Mouse (Mus musculus) heart, embryonic 16.5 days (tissue): ENCODE results near the gene Surf1. TPM values are rescaled to one million over a fixed set of nuclear protein-coding genes. Genes with fewer than 3 reads are reported as not detected.
"Not testable (repeated sequence)": the region's sequence is repeated elsewhere in the genome, so short reads cannot be mapped to it uniquely, and the experiment has no call there.

Experiments
- ATAC-seq: fragments of 200-750 bp; cut with Nextera tagmentation; replicated peaks from 2 replicates; pipeline ENCODE4 v1.8.0; 2017; ENCODE audit warnings: moderate number of reproducible peaks; ENCODE audit not compliant: insufficient read depth, low FRiP score; ENCODE audit errors: extremely low read depth
- H3K27ac ChIP-seq: fragments of 300-500 bp; sonication (generic); 2 replicates; pipeline ENCODE4 v1.5.1; 2014; ENCODE audit warnings: mild to moderate bottlenecking, low read length, control low read depth, moderate library complexity
- H3K27me3 ChIP-seq: fragments of 300-500 bp; sonication (generic); 2 replicates; pipeline ENCODE4 v1.6.1; 2014; ENCODE audit warnings: low read length, mixed read lengths; ENCODE audit not compliant: control insufficient read depth, insufficient read depth
- H3K36me3 ChIP-seq: fragments of 300-500 bp; sonication (generic); 2 replicates; pipeline ENCODE4 v1.6.1; 2014; ENCODE audit not compliant: control insufficient read depth, insufficient read depth
- H3K4me1 ChIP-seq: fragments of 300-500 bp; sonication (generic); 2 replicates; pipeline ENCODE4 v1.6.1; 2014; ENCODE audit warnings: low read length, mixed read lengths; ENCODE audit not compliant: control insufficient read depth, insufficient read depth
- H3K4me2 ChIP-seq: fragments of 300-500 bp; sonication (generic); 2 replicates; pipeline ENCODE4 v1.6.1; 2014; ENCODE audit warnings: low read depth, mild to moderate bottlenecking, control low read depth, low read length
- H3K4me3 ChIP-seq: fragments of 300-500 bp; sonication (generic); 2 replicates; pipeline ENCODE4 v1.5.1; 2014; ENCODE audit warnings: mild to moderate bottlenecking, control low read depth, low read length
- H3K9ac ChIP-seq: fragments of 300-500 bp; sonication (generic); 2 replicates; pipeline ENCODE4 v1.6.1; 2014; ENCODE audit warnings: low read length, control low read depth
- H3K9me3 ChIP-seq: fragments of 300-500 bp; sonication (generic); replicated peaks from 2 replicates; pipeline ENCODE4 v1.6.1; 2016; ENCODE audit warnings: low read length; ENCODE audit not compliant: control insufficient read depth
- WGBS: fragments of 180-500 bp; shearing (Covaris S2); extraction: QIAGEN DNeasy Blood & Tissue Kit; methylation state at CpG from one replicate; pipeline ENCODE4 v1.1.7; 2014; 5-methylcytosine and 5-hydroxymethylcytosine counted together
- polyA plus RNA-seq: library from polyadenylated mRNA; unstranded; fragments of >200 nt; fragmentation: Nextera tagmentation; extraction: Ambion mirVana; gene quantifications from 2 replicates; pipeline ENCODE4 v1.2.1, GENCODE M21; 2015

Surf1 gene
- polyA plus RNA-seq, 1 experiment from 2014 or later = 47.6 TPM

DNA sequence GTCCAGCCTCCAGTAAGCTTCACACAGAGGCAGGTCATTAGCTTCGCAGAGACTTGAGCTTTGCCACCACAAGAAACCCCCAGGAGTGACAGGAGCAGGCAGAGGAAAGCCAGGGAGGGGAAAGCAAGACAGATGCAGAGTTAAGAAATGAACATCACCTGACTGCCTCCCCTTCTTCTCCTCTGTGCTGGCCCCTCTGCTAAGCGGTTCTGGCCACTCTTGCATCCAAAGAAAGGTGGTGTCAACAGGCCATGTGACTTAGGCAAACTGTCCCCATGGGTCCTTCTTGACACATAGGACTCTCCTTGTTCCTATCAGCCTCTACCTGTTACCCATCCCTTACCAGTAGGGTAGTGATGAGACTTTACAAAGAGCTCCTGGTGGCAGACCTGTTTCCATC, 10.4 kb downstream of the Surf1 start:
- Histone ChIP-seq H3K4me3 (no peak overlapping the region), H3K27me3 (no peaks in the 10 kb centered on the region), H3K36me3 (peaks cover 18% of the 10 kb centered on the region), H3K9ac (no peak overlapping the region), H3K4me1 (peaks cover 25% of the 10 kb centered on the region), H3K9me3 (no peaks in the 10 kb centered on the region), H3K4me2 (no peak overlapping the region), H3K27ac (no peak overlapping the region)
- no peak for ATAC-seq
- 75% methylated on average over 2 of the region's 2 CpGs for WGBS

DNA sequence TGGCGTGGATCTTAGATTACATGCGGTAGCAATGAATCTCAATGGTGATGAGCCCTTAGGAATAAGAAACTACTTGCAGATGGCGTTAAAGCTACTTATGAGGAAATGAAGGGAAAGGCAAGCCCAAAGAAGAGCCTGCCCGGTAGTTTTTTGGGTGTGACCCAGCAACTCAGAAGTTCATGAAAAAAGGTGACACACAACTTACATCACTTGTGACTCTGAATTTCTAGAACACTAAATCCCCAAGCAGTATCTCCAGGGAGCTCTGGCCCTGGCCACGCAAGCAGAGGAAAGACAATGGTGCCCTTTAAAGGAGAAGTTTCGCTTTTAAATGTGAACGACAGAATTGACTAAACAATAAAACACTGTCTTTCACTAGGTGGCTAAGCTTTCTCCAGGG, 13.0 kb downstream of the Surf1 start:
- peaks cover 33% of the 10 kb centered on the region for H3K36me3 ChIP-seq
- peak overlapping the region; percentile 65 for H3K27ac ChIP-seq
- no peak for ATAC-seq
- H3K4me2 ChIP-seq = peak overlapping the region; percentile 73
- H3K4me3 ChIP-seq = peak overlapping the region; percentile 61
- H3K4me1 ChIP-seq = peaks cover 11% of the 10 kb centered on the region
- peak overlapping the region; percentile 74 for H3K9ac ChIP-seq
- H3K9me3 ChIP-seq = no peaks in the 10 kb centered on the region
- WGBS = 14% methylated on average over 7 of the region's 7 CpGs
- H3K27me3 ChIP-seq = no peaks in the 10 kb centered on the region

DNA sequence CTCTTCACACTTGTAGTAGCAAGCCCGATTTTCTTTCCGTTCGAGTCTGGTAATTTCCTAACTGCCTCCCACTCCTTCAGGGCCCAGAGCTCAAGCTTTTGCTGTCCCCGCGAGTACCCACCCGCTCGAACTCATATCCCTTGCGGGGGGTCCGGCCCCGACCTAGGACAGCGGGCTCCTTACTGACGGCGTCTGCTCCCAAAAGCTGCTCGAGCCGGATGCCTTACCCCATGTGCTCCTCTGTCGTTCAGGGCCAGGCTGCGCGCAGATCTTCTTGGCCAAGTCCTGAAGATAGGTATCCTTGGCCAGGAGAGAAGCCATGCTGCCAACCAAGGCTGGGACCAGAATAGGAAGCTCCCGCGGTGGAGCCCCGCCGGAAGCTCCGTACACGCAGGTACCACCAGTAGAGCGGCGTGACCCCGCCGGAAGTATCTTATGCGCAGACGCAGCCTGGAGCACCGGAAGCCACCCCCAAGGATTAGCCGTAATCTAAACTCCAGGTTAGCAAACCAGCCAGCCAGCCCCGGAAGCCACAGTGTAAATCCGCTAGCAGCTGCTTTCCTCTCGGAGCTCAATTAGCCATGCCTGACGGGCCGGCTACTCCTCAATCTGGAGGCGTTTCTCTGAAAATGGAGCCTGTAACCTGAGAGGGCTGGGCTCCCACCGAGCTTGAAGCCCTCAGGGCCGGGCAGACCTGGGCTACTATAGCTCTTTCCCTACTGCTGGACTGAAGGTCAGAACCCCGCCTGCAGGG, 13.7 kb downstream of the Surf1 start, which contains the start of gene Surf6:
Surf6 (minus strand) TSS at position 413 of the 754 bp plus-strand sequence.
- Histone ChIP-seq H3K36me3 (peaks cover 32% of the 10 kb centered on the region), H3K9ac (peak within 1 kb of the TSS; percentile 74)
- ATAC-seq = peak; percentile 93

DNA sequence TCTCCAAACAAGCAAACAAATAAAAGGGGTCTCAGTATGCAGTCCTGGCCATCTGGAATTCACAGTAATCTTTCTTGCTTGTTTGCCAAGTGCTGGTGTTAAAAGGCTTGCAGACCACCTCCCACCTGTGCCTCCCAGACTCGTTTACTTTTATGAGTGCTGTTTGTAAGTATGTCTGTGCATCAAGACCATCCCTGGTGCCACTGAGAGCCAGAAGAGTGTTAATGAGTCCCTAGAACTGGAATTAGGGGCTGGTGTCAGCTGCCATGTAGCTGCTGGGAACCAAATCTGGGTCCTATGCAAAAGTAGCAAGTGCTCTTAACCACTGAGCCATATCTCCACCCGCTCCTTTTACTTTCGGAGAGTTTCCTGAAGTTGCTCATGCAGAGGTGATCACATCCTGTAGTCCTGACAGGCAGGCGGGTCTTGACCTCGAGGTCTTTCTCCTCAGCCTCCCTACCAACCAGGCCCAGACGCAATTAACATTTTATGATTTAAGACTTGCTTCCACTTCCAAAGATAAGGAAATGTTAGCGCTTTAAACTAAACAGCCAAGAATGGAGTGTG, 14.4 kb downstream of the Surf1 start:
- ATAC-seq = no peak
- 9% methylated on average over 7 of the region's 7 CpGs for WGBS
- peaks cover 29% of the 10 kb centered on the region for H3K36me3 ChIP-seq

More for the DNA sequence above, 13.7 kb downstream of the Surf1 start, which contains the start of gene Surf6:
- no peaks in the 10 kb centered on the region for H3K27me3 ChIP-seq
- H3K27ac ChIP-seq = peak within 1 kb of the TSS; percentile 65
- peaks cover 11% of the 10 kb centered on the region for H3K4me1 ChIP-seq
- H3K9me3 ChIP-seq = no peaks in the 10 kb centered on the region
- peak within 1 kb of the TSS; percentile 61 for H3K4me3 ChIP-seq
- peak within 1 kb of the TSS; percentile 73 for H3K4me2 ChIP-seq
- WGBS = under 1% methylated on average over 41 of the region's 41 CpGs

GRCm38 (mm10) chr2:26900731-26901130, 15.6 kb downstream of the Surf1 start:
- Histone ChIP-seq H3K9me3 (no peaks in the 10 kb centered on the region), H3K27ac (no peak overlapping the region), H3K4me2 (no peak overlapping the region), H3K27me3 (no peaks in the 10 kb centered on the region), H3K4me3 (no peak overlapping the region), H3K9ac (no peak overlapping the region), H3K4me1 (peaks cover 11% of the 10 kb centered on the region), H3K36me3 (peaks cover 30% of the 10 kb centered on the region)
- ATAC-seq = no peak
- WGBS = 45% methylated on average over 1 of the region's 1 CpGs

More for the DNA sequence above, 14.4 kb downstream of the Surf1 start:
- Histone ChIP-seq H3K4me3 (peak overlapping the region; percentile 61), H3K4me1 (peaks cover 11% of the 10 kb centered on the region), H3K9me3 (no peaks in the 10 kb centered on the region), H3K27me3 (no peaks in the 10 kb centered on the region), H3K4me2 (peak overlapping the region; percentile 73), H3K27ac (peak overlapping the region; percentile 65; the same call in 1 of the 2 replicates), H3K9ac (peak overlapping the region; percentile 74)

DNA sequence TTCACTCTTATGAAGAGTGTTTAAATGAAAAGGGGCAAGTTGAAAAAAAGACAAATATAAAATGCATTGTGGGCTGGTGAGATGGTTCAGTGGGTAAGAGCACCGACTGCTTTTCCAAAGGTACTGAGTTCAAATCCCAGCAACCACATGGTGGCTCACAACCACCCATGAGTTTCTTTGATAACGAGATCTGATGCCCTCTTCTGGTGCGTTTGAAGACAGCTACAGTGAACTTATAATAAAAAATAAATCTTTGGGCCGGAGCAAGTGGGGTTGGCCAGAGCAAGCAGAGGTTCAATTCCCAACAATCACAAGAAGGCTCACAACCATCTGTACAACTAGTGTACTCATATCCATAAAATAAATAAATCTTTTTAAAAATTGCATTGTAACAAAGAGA, 20.4 kb downstream of the Surf1 start:
- H3K9me3 ChIP-seq = no peaks in the 10 kb centered on the region
- H3K4me2 ChIP-seq = no peak overlapping the region
- H3K27ac ChIP-seq = no peak overlapping the region
- WGBS = 87% methylated on average over 4 of the region's 4 CpGs
- H3K9ac ChIP-seq = no peak overlapping the region
- no peak overlapping the region for H3K4me3 ChIP-seq
- no peaks in the 10 kb centered on the region for H3K27me3 ChIP-seq
- no peak for ATAC-seq
- H3K36me3 ChIP-seq = peaks cover 57% of the 10 kb centered on the region
- H3K4me1 ChIP-seq = no peaks in the 10 kb centered on the region

GRCm38 (mm10) chr2:26886170-26886569, 30.2 kb downstream of the Surf1 start:
- ATAC-seq, H3K9ac ChIP-seq, H3K27ac ChIP-seq, H3K4me3 ChIP-seq, H3K27me3 ChIP-seq, H3K4me1 ChIP-seq, H3K4me2 ChIP-seq, H3K9me3 ChIP-seq: not testable (repeated sequence)
- 85% methylated on average over 4 of the region's 4 CpGs for WGBS
- peaks cover 15% of the 10 kb centered on the region for H3K36me3 ChIP-seq

- H3K4me1 ChIP-seq = not testable (repeated sequence)
These were observed 30.8 kb downstream of the Surf1 start for GRCm38 (mm10) chr2:26885541-26885940.

DNA sequence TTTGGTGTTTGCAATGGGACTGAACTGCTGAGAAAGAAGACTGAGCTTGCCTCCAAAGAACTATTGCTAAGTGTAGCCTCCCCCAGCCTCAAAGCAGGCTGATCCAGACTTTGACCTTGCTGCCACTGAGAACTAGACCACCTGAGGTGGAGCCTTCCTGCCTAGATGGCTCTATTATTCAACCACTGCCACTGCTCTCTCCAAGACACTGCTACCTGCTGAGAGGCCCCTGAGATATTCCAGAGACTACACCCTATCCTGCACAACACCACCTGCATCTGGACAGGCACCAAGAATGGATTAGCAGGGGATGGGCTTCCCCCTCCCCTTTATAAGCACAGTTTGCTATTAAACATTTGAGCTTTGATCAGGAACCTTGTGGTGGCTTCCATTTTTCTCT, 37.8 kb downstream of the Surf1 start:
- Histone ChIP-seq H3K27ac (no peak overlapping the region), H3K4me3 (no peak overlapping the region), H3K9ac (no peak overlapping the region), H3K4me2 (no peak overlapping the region), H3K36me3 (no peaks in the 10 kb centered on the region), H3K4me1 (no peaks in the 10 kb centered on the region), H3K27me3 (no peaks in the 10 kb centered on the region), H3K9me3 (peaks cover 2% of the 10 kb centered on the region; the same call in 1 of the 2 replicates)
- no peak for ATAC-seq

More at GRCm38 (mm10) chr2:26885541-26885940, 30.8 kb downstream of the Surf1 start:
- H3K27ac ChIP-seq, H3K4me3 ChIP-seq, H3K27me3 ChIP-seq, H3K4me2 ChIP-seq, H3K9ac ChIP-seq, H3K9me3 ChIP-seq, ATAC-seq: not testable (repeated sequence)
- WGBS = 76% methylated on average over 2 of the region's 2 CpGs
- peaks cover 13% of the 10 kb centered on the region for H3K36me3 ChIP-seq
